Mouse (Mus musculus): Measurements from ENCODE around the gene Slco2a1.

GRCm38 (mm10) chr9:103139481-103139880, 151.0 kb downstream of the Slco2a1 start:
- no peak for TF ChIP-seq CTCF (IDR thresholded peaks at IDR 0.05)
- TF ChIP-seq EP300 (IDR thresholded peaks at IDR 0.05) = no peak
